Mouse (Mus musculus) ES-E14 (cell line): ENCODE data around the gene Chil6. TPM values are rescaled to one million over a fixed set of nuclear protein-coding genes. Genes with fewer than 3 reads are reported as not detected.

Experiments used
- DNase-seq: peaks from one replicate; pipeline ENCODE4 v3.0.0-alpha.2; 2013; ENCODE audit warnings: low read depth, low spot score
- H3K27ac ChIP-seq: 2 replicates; pipeline ENCODE4 v1.5.1; 2012; ENCODE audit warnings: low read depth, mild to moderate bottlenecking, low read length, moderate library complexity, mixed read lengths; ENCODE audit not compliant: poor library complexity, insufficient read depth, severe bottlenecking
- H3K36me3 ChIP-seq: 2 replicates; pipeline ENCODE4 v1.6.1; 2012; ENCODE audit warnings: mild to moderate bottlenecking, low read length, moderate library complexity, mixed read lengths; ENCODE audit not compliant: control insufficient read depth, poor library complexity, insufficient read depth, severe bottlenecking
- H3K4me1 ChIP-seq, 2 experiments: fragments of 150-350 bp in 1 of 2; sonication (generic) in 1 of 2; 2 replicates each; pipeline ENCODE4 v1.6.1; 2012; ENCODE audit warnings: low read length in 2 of 2, mild to moderate bottlenecking in 1 of 2, mixed read lengths in 1 of 2; ENCODE audit not compliant: control insufficient read depth in 2 of 2, insufficient read depth in 2 of 2, poor library complexity in 1 of 2
- H3K4me3 ChIP-seq, 2 experiments: fragments of 150-350 bp in 1 of 2; sonication (generic) in 1 of 2; 2 replicates each; pipeline ENCODE4 v1.5.1; 2012; ENCODE audit warnings: low read length in 2 of 2, low read depth in 1 of 2, mild to moderate bottlenecking in 1 of 2, mixed read lengths in 1 of 2; ENCODE audit not compliant: insufficient read depth in 1 of 2, poor library complexity in 1 of 2, severe bottlenecking in 1 of 2
- H3K9ac ChIP-seq: 2 replicates; pipeline ENCODE4 v1.6.1; 2012; ENCODE audit warnings: low read depth, mild to moderate bottlenecking, low read length, mixed read lengths; ENCODE audit not compliant: poor library complexity, insufficient read depth, severe bottlenecking
- H3K9me3 ChIP-seq: fragments of 150-350 bp; sonication (generic); 2 replicates; pipeline ENCODE4 v1.6.1; 2012; ENCODE audit warnings: low read depth, mild to moderate bottlenecking, low read length; ENCODE audit not compliant: control insufficient read depth, insufficient read depth
- CHD2 ChIP-seq: IDR thresholded peaks from 2 replicates; pipeline ENCODE4 v1.6.1; 2014; ENCODE audit warnings: mild to moderate bottlenecking, low read depth, low read length, inconsistent platforms
- HCFC1 ChIP-seq: IDR thresholded peaks from 2 replicates; pipeline ENCODE4 v1.6.1; 2012; ENCODE audit warnings: low read length, inconsistent platforms, borderline replicate concordance; ENCODE audit not compliant: insufficient read depth
- MAFK ChIP-seq: IDR thresholded peaks from 2 replicates; pipeline ENCODE4 v1.6.1; 2014; ENCODE audit warnings: mild to moderate bottlenecking, low read depth, low read length, inconsistent platforms; ENCODE audit not compliant: insufficient read depth
- ZC3H11A ChIP-seq: IDR thresholded peaks from 2 replicates; pipeline ENCODE4 v1.6.1; 2012; ENCODE audit warnings: low read depth, mild to moderate bottlenecking, inconsistent platforms, low read length, borderline replicate concordance
- ZNF384 ChIP-seq: IDR thresholded peaks from 2 replicates; pipeline ENCODE4 v1.6.1; 2012; ENCODE audit warnings: low read depth, low read length, inconsistent platforms
- in situ Hi-C, 2 experiments: fragments of 600-800 bp; cut with MboI; formaldehyde crosslinking; loops; one replicate each; pipeline ENCODE4 v1.15.1; 2025; ENCODE audit warnings: low sequenced_read_pairs in 2 of 2, inconsistent platforms in 1 of 2; ENCODE audit not compliant: unreplicated experiment in 2 of 2
- total RNA-seq: library from RNA; depleted of rRNA; stranded (reverse); fragments of 300-350 nt; gene quantifications from 2 replicates; pipeline ENCODE4 v1.2.3, GENCODE M21; 2012; rRNA removed

Chil6 gene
- total RNA-seq, 1 experiment = not detected

- DNase-seq = peak; percentile 49
Observed at GRCm38 (mm10) chr3:106448571-106448970, 42.6 kb upstream of the Chil6 start.

More at GRCm38 (mm10) chr3:106448571-106448970, 42.6 kb upstream of the Chil6 start:
- Histone ChIP-seq H3K4me3 (no peak overlapping the region), H3K9ac (no peak overlapping the region), H3K27ac (no peak overlapping the region), H3K4me1 (no peaks in the 10 kb centered on the region), H3K9me3 (no peaks in the 10 kb centered on the region), H3K36me3 (no peaks in the 10 kb centered on the region)
- TF ChIP-seq ZNF384 (no peak), ZC3H11A (peak; percentile 96), HCFC1 (no peak), CHD2 (no peak), MAFK (no peak)
- in situ Hi-C loops = loop anchor here in 1 of 2 experiments (10.0 kb wide), 1 partner anchor 454 kb away; no protein-coding TSS in a partner anchor

Other genes starting within 250 kb of the Chil6 start
- not detected in 2 replicates for gene Chil3, start 238.6 kb downstream of the Chil6 start, total RNA-seq
- not detected in 2 replicates for gene Chil4, start 186.7 kb downstream of the Chil6 start, total RNA-seq
- gene Dennd2d, start 76.2 kb upstream of the Chil6 start, total RNA-seq = 0.37 and 0.67 TPM in 2 replicates
- 14.9 and 15.1 TPM in 2 replicates for gene Dram2, start 141.6 kb upstream of the Chil6 start, total RNA-seq
- 46.2 and 55.3 TPM in 2 replicates for gene Cept1, start 141.6 kb upstream of the Chil6 start, total RNA-seq